ENCODE assay signal across 14 mouse cellular contexts in the genomic region with DNA sequence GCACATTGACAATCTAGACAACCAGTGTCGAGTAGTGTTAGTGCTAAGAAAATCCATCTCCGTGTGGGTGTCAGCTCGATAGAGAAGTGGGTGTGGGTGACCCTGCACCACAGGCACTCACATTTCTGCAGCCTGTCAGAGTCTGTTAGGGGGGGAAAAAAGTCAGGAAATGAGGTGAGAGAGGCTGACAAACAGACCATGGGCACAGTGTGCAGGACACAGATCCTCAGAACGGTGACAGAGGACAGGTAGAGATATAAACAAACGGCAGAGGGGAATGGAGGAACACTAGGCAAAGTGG. TPM values are rescaled to one million over a fixed set of nuclear protein-coding genes. Genes with fewer than 3 reads are reported as not detected.
DNase-seq lines count a peak whose midpoint lies in the region; ATAC-seq lines count a peak whose summit lies in the region.
"Had no signal": no experiment of that assay in that cellular context is flagged by ENCODE, and none has a peak within 500 bp of the region (broad histone marks: within the 10 kb centered on the region; RNA-seq: fewer than 3 reads in every experiment).

No protein-coding gene starts in this region.

- H3K27me3 ChIP-seq in heart, embryonic 13.5 days (replicated peaks): 0 out of 2 replicates have a peak, but pooled peaks cover 7% of the 10 kb centered on the region
- H3K27me3 ChIP-seq in forebrain, embryonic 11.5 days (ENCODE audit: control insufficient read depth, insufficient read depth, low read length): no peaks in the 10 kb centered on the region
- H3K27me3 ChIP-seq in hindbrain, embryonic 14.5 days (ENCODE audit: control insufficient read depth, insufficient read depth, low read length): no peaks in the 10 kb centered on the region
- no peaks in the 10 kb centered on the region for H3K27me3 ChIP-seq in midbrain, embryonic 14.5 days (ENCODE audit: control insufficient read depth, insufficient read depth, low read length)
- H3K27me3 ChIP-seq in kidney, embryonic 15.5 days: no peaks in the 10 kb centered on the region

- H3K9me3 ChIP-seq in heart, embryonic 13.5 days: no peaks in the 10 kb centered on the region
- no peaks in the 10 kb centered on the region for H3K9me3 ChIP-seq in forebrain, embryonic 11.5 days (ENCODE audit: control insufficient read depth, low read length)
- no peaks in the 10 kb centered on the region for H3K9me3 ChIP-seq in hindbrain, embryonic 14.5 days (ENCODE audit: control insufficient read depth, low read length)
- H3K9me3 ChIP-seq in midbrain, embryonic 14.5 days (ENCODE audit: control insufficient read depth, low read length): no peaks in the 10 kb centered on the region
- no peaks in the 10 kb centered on the region for H3K9me3 ChIP-seq in kidney, embryonic 15.5 days (replicated peaks)

- no peaks in the 10 kb centered on the region for H3K36me3 ChIP-seq in heart, embryonic 13.5 days
- no peaks in the 10 kb centered on the region for H3K36me3 ChIP-seq in forebrain, embryonic 11.5 days (ENCODE audit: control insufficient read depth, insufficient read depth, low read length)
- H3K36me3 ChIP-seq in hindbrain, embryonic 14.5 days (replicated peaks; ENCODE audit: control insufficient read depth, insufficient read depth): no peaks in the 10 kb centered on the region
- no peaks in the 10 kb centered on the region for H3K36me3 ChIP-seq in midbrain, embryonic 14.5 days (ENCODE audit: control insufficient read depth, insufficient read depth, low read length)
- H3K36me3 ChIP-seq in kidney, embryonic 15.5 days: no peaks in the 10 kb centered on the region

- WGBS in heart, embryonic 13.5 days: 12% methylated on average over 5 of the region's 5 CpGs
- 46% methylated on average over 5 of the region's 5 CpGs for WGBS in forebrain, embryonic 11.5 days
- 46% methylated on average over 5 of the region's 5 CpGs for WGBS in hindbrain, embryonic 14.5 days
- WGBS in midbrain, embryonic 14.5 days: 23% methylated on average over 5 of the region's 5 CpGs
- 25% methylated on average over 5 of the region's 5 CpGs for WGBS in kidney, embryonic 15.5 days

- peaks cover 18% of the 10 kb centered on the region for H3K4me1 ChIP-seq in heart, embryonic 13.5 days
- 0 out of 2 replicates have a peak, but pooled peaks cover 4% of the 10 kb centered on the region for H3K4me1 ChIP-seq in forebrain, embryonic 11.5 days (replicated peaks; ENCODE audit: control insufficient read depth, insufficient read depth, low read length)
- peaks cover 19% of the 10 kb centered on the region; the same call in 1 of the 2 replicates for H3K4me1 ChIP-seq in hindbrain, embryonic 14.5 days (replicated peaks; ENCODE audit: control insufficient read depth, insufficient read depth, low read length)
- peaks cover 15% of the 10 kb centered on the region for H3K4me1 ChIP-seq in midbrain, embryonic 14.5 days (ENCODE audit: control insufficient read depth, insufficient read depth, low read length)
- H3K4me1 ChIP-seq in kidney, embryonic 15.5 days: no peaks in the 10 kb centered on the region; the same call in 1 of the 2 replicates

- peak overlapping the region; percentile 11; the same call in 1 of the 2 replicates for H3K9ac ChIP-seq in heart, embryonic 13.5 days
- H3K9ac ChIP-seq in forebrain, embryonic 11.5 days (ENCODE audit: low read length): no peak overlapping the region
- H3K9ac ChIP-seq in hindbrain, embryonic 14.5 days: no peak overlapping the region
- H3K9ac ChIP-seq in midbrain, embryonic 14.5 days (replicated peaks; ENCODE audit: low read length): no peak overlapping the region
- no peak overlapping the region for H3K9ac ChIP-seq in kidney, embryonic 15.5 days
- H3K9ac ChIP-seq: liver, embryonic 14.5 days had no signal

- H3K4me2 ChIP-seq in heart, embryonic 13.5 days: peak overlapping the region; percentile 33
- no peak overlapping the region for H3K4me2 ChIP-seq in forebrain, embryonic 11.5 days (ENCODE audit: low read depth, low read length, severe bottlenecking)
- H3K4me2 ChIP-seq in hindbrain, embryonic 14.5 days (replicated peaks): no peak overlapping the region
- H3K4me2 ChIP-seq in midbrain, embryonic 14.5 days (ENCODE audit: low read length): peak overlapping the region; percentile 14
- no peak overlapping the region for H3K4me2 ChIP-seq in kidney, embryonic 15.5 days

- intact Hi-C loops in heart, postnatal 10 days (cut with DNase I): no loop called here
- intact Hi-C loops in left cerebral cortex, postnatal 36 days (cut with DNase I): no loop called here

- no peak overlapping the region for H3K4me3 ChIP-seq in heart, embryonic 13.5 days
- H3K4me3 ChIP-seq in forebrain, embryonic 11.5 days (ENCODE audit: low read depth, low read length): no peak overlapping the region
- no peak overlapping the region for H3K4me3 ChIP-seq in hindbrain, embryonic 14.5 days (replicated peaks; ENCODE audit: low read length)
- H3K4me3 ChIP-seq in midbrain, embryonic 14.5 days (replicated peaks; ENCODE audit: low read depth, low read length): no peak overlapping the region
- H3K4me3 ChIP-seq in kidney, embryonic 15.5 days (replicated peaks): no peak overlapping the region

- no peak for ATAC-seq in heart, embryonic 13.5 days (ENCODE audit: extremely low read depth, insufficient number of reproducible peaks, low FRiP score, low TSS enrichment)
- ATAC-seq in forebrain, embryonic 11.5 days (replicated peaks; ENCODE audit: low FRiP score): no peak
- ATAC-seq in hindbrain, embryonic 14.5 days (ENCODE audit: low FRiP score): 0 out of 2 replicates have a peak, but pooled peaks have one; percentile 4
- ATAC-seq in midbrain, embryonic 14.5 days (ENCODE audit: low FRiP score, low TSS enrichment): no peak
- no peak for ATAC-seq in kidney, embryonic 15.5 days (replicated peaks; ENCODE audit: low FRiP score)

- no peak overlapping the region; the same call in 1 of the 2 replicates for H3K27ac ChIP-seq in heart, embryonic 13.5 days (replicated peaks)
- peak overlapping the region; percentile 46; the same call in 1 of the 2 replicates for H3K27ac ChIP-seq in forebrain, embryonic 11.5 days (ENCODE audit: low read depth, low read length)
- H3K27ac ChIP-seq in hindbrain, embryonic 14.5 days: 0 out of 2 replicates have a peak overlapping the region, but pooled peaks have one; percentile 34
- peak overlapping the region; percentile 57 for H3K27ac ChIP-seq in midbrain, embryonic 14.5 days (replicated peaks; ENCODE audit: low read depth, low read length)
- H3K27ac ChIP-seq in kidney, embryonic 15.5 days: no peak overlapping the region
- H3K27ac ChIP-seq: kidney, postnatal 0 days; liver, embryonic 14.5 days had no signal

- DNase-seq in heart, postnatal 10 days: no peak
- DNase-seq in forebrain, embryonic 11.5 days (ENCODE audit: low spot score): no peak
- no peak for DNase-seq in hindbrain, embryonic 14.5 days (ENCODE audit: low spot score)
- no peak for DNase-seq in midbrain, embryonic 14.5 days
- no peak for DNase-seq in left cerebral cortex, postnatal 36 days (ENCODE audit: low spot score in 2 of 2)
- DNase-seq in adrenal gland, postnatal 14 days: no peak
- DNase-seq: B cell, adult 2 months; gastrocnemius, postnatal 36 days; lung, postnatal 14 days had no signal

RNA-seq across cellular contexts. Expression of gene Chrnb4, which starts 19.3 kb away (rescaled TPM):
- 0.27 and 0.36 TPM in 2 replicates for polyA plus RNA-seq in heart, embryonic 13.5 days (2015; fragmentation: Nextera tagmentation; extraction: Ambion mirVana)
- not detected for total RNA-seq in heart, postnatal 10 days (2021)
- 2.4 and 2.5 TPM in 2 replicates for polyA plus RNA-seq in forebrain, embryonic 11.5 days (2014; fragmentation: Nextera tagmentation; extraction: Ambion mirVana)
- 1.4 and 1.5 TPM in 2 replicates for polyA plus RNA-seq in hindbrain, embryonic 14.5 days (2014; fragmentation: Nextera tagmentation; extraction: Ambion mirVana)
- 1.5 and 1.9 TPM in 2 replicates for polyA plus RNA-seq in midbrain, embryonic 14.5 days (2014; fragmentation: Nextera tagmentation; extraction: Ambion mirVana)
- total RNA-seq in left cerebral cortex, postnatal 36 days (2021): under 1 TPM; 0.11 to 0.20 TPM
- total RNA-seq in adrenal gland, postnatal 14 days (2021): 4.3 and 6.6 TPM in 2 replicates
- 2.2 and 2.8 TPM in 2 replicates for polyA plus RNA-seq in kidney, embryonic 15.5 days (2015; fragmentation: Nextera tagmentation; extraction: Ambion mirVana)
- total RNA-seq: hematopoietic stem cell, adult 5-6 weeks had no signal
- polyA plus RNA-seq: liver, embryonic 14.5 days had no signal

RNA-seq across cellular contexts. Expression of gene Chrna3, which starts 41.6 kb away (rescaled TPM):
- 0.11 and 0.35 TPM in 2 replicates for polyA plus RNA-seq in heart, embryonic 13.5 days (2015; fragmentation: Nextera tagmentation; extraction: Ambion mirVana)
- not detected for total RNA-seq in heart, postnatal 10 days (2021)
- polyA plus RNA-seq in forebrain, embryonic 11.5 days (2014; fragmentation: Nextera tagmentation; extraction: Ambion mirVana): 9.6 and 9.8 TPM in 2 replicates
- polyA plus RNA-seq in hindbrain, embryonic 14.5 days (2014; fragmentation: Nextera tagmentation; extraction: Ambion mirVana): 21.2 and 23.4 TPM in 2 replicates
- 15.4 and 17.7 TPM in 2 replicates for polyA plus RNA-seq in midbrain, embryonic 14.5 days (2014; fragmentation: Nextera tagmentation; extraction: Ambion mirVana)
- total RNA-seq in left cerebral cortex, postnatal 36 days (2021): under 1 TPM; 0.77 to 0.91 TPM
- total RNA-seq in adrenal gland, postnatal 14 days (2021): 9.6 and 13.0 TPM in 2 replicates
- polyA plus RNA-seq in kidney, embryonic 15.5 days (2015; fragmentation: Nextera tagmentation; extraction: Ambion mirVana): 1.0 and 1.6 TPM in 2 replicates
- total RNA-seq: gastrocnemius, postnatal 36 days; hematopoietic stem cell, adult 5-6 weeks had no signal
- polyA plus RNA-seq: liver, embryonic 14.5 days had no signal

Comparison
In these comparisons a context has a peak if more than half of its experiments do, and no peak if none do; other contexts are left out.
1. H3K27ac ChIP-seq: peak in forebrain, embryonic 11.5 days (single experiment), hindbrain, embryonic 14.5 days (single experiment) and midbrain, embryonic 14.5 days (single experiment); none in heart, embryonic 13.5 days (single experiment) and kidney, embryonic 15.5 days (single experiment).
2. H3K4me2 ChIP-seq: peak in heart, embryonic 13.5 days (single experiment) and midbrain, embryonic 14.5 days (single experiment); none in forebrain, embryonic 11.5 days (single experiment), hindbrain, embryonic 14.5 days (single experiment) and kidney, embryonic 15.5 days (single experiment).